Mouse (Mus musculus) MEL (cell line): ENCODE data around the gene Gm47289.

Source experiments
- CHD2 ChIP-seq: IDR thresholded peaks from 2 replicates; pipeline ENCODE4 v1.6.1; 2011; ENCODE audit warnings: low read length, improper control_type of control experiment
- CTCF ChIP-seq, 3 experiments: IDR thresholded peaks in 2 of 3; conservative IDR thresholded peaks in 1 of 3; 2 replicates each; pipeline ENCODE4 v1.5.1; 2011 to 2012; ENCODE audit warnings: low read length in 3 of 3, low read depth in 2 of 3, mild to moderate bottlenecking in 2 of 3, improper control_type of control experiment in 1 of 3, inconsistent platforms in 1 of 3, mixed read lengths in 1 of 3, moderate library complexity in 1 of 3; ENCODE audit not compliant: control insufficient read depth in 1 of 3, insufficient read depth in 1 of 3, poor library complexity in 1 of 3, severe bottlenecking in 1 of 3
- GATA1 ChIP-seq: IDR thresholded peaks from 2 replicates; pipeline ENCODE4 v1.6.1; 2011; ENCODE audit warnings: low read depth, low read length, improper control_type of control experiment
- HCFC1 ChIP-seq: IDR thresholded peaks from 2 replicates; pipeline ENCODE4 v1.6.1; 2012; ENCODE audit warnings: low read depth, mild to moderate bottlenecking, inconsistent platforms, low read length, improper control_type of control experiment, moderate library complexity
- MAFK ChIP-seq: IDR thresholded peaks from 2 replicates; pipeline ENCODE4 v1.6.1; 2011; ENCODE audit warnings: low read depth, mild to moderate bottlenecking, low read length, improper control_type of control experiment, borderline replicate concordance
- MAX ChIP-seq: IDR thresholded peaks from 2 replicates; pipeline ENCODE4 v1.6.1; 2011; ENCODE audit warnings: low read length, improper control_type of control experiment
- MEF2A ChIP-seq: IDR thresholded peaks from 2 replicates; pipeline ENCODE4 v1.6.1; 2014; ENCODE audit warnings: low read depth, mild to moderate bottlenecking, inconsistent platforms, low read length, improper control_type of control experiment; ENCODE audit not compliant: poor library complexity, insufficient replicate concordance, severe bottlenecking; ENCODE audit errors: extremely low read depth
- MXI1 ChIP-seq: IDR thresholded peaks from 2 replicates; pipeline ENCODE4 v1.6.1; 2011; ENCODE audit warnings: mild to moderate bottlenecking, low read depth, low read length, improper control_type of control experiment
- POLR2A ChIP-seq, 2 experiments: IDR thresholded peaks; 2 replicates each; pipeline ENCODE4 v1.6.1; 2011 to 2012; ENCODE audit warnings: low read length in 2 of 2, mild to moderate bottlenecking in 2 of 2, control low read depth in 1 of 2, improper control_type of control experiment in 1 of 2, low read depth in 1 of 2, moderate library complexity in 1 of 2; ENCODE audit not compliant: control insufficient read depth in 1 of 2, insufficient read depth in 1 of 2, poor library complexity in 1 of 2
- ZKSCAN1 ChIP-seq: IDR thresholded peaks from 2 replicates; pipeline ENCODE4 v1.6.1; 2012; ENCODE audit warnings: low read depth, mild to moderate bottlenecking, inconsistent platforms, low read length, improper control_type of control experiment, moderate library complexity

GRCm38 (mm10) chr9:119144696-119145095 is 14.3 kb upstream of the Gm47289 start:
- TF ChIP-seq POLR2A (IDR thresholded peaks at IDR 0.05; ENCODE audit: control insufficient read depth in 1 of 2, insufficient read depth in 1 of 2, low read depth in 1 of 2, low read length in 2 of 2, poor library complexity in 1 of 2) (no peak), CTCF (IDR thresholded peaks at IDR 0.05 in 2 of 3, conservative IDR thresholded peaks at IDR 0.05 in 1 of 3; ENCODE audit: control insufficient read depth in 1 of 3, insufficient read depth in 1 of 3, low read depth in 2 of 3, low read length in 3 of 3, poor library complexity in 1 of 3, severe bottlenecking in 1 of 3) (no peak), CHD2 (no peak), MAX (no peak), MAFK (no peak), ZKSCAN1 (no peak), MEF2A (no peak), GATA1 (no peak), MXI1 (no peak), HCFC1 (no peak)
